Mouse (Mus musculus) MEL (cell line): ENCODE measurements around the gene Pip5k1c. TPM values are rescaled to one million over a fixed set of nuclear protein-coding genes. Genes with fewer than 3 reads are reported as not detected.

Source experiments
- DNase-seq: peaks from one replicate; pipeline ENCODE4 v3.0.0; 2011; ENCODE audit warnings: low read depth, low spot score
- H3K27ac ChIP-seq: 2 replicates; pipeline ENCODE4 v1.5.1; 2012; ENCODE audit warnings: low read depth, mild to moderate bottlenecking, control low read depth, low read length, moderate library complexity; ENCODE audit not compliant: control insufficient read depth
- H3K27me3 ChIP-seq, 2 experiments: fragments of 150-350 bp in 1 of 2; sonication (generic) in 1 of 2; 2 replicates each; pipeline ENCODE4 v1.6.1; 2012; ENCODE audit warnings: low read length in 2 of 2, mild to moderate bottlenecking in 2 of 2, improper control_type of control experiment in 1 of 2, moderate library complexity in 1 of 2; ENCODE audit not compliant: insufficient read depth in 2 of 2, control insufficient read depth in 1 of 2
- H3K36me3 ChIP-seq, 2 experiments: 2 replicates each; pipeline ENCODE4 v1.6.1; 2012 to 2014; ENCODE audit warnings: low read length in 2 of 2, improper control_type of control experiment in 1 of 2, inconsistent platforms in 1 of 2, mild to moderate bottlenecking in 1 of 2; ENCODE audit not compliant: insufficient read depth in 2 of 2, control insufficient read depth in 1 of 2
- H3K4me1 ChIP-seq, 2 experiments: fragments of 150-350 bp in 1 of 2; sonication (generic) in 1 of 2; 2 replicates each; pipeline ENCODE4 v1.6.1; 2012; ENCODE audit warnings: low read length in 2 of 2, improper control_type of control experiment in 1 of 2, mild to moderate bottlenecking in 1 of 2; ENCODE audit not compliant: insufficient read depth in 2 of 2, control insufficient read depth in 1 of 2
- H3K4me3 ChIP-seq, 2 experiments: fragments of 150-350 bp in 1 of 2; sonication (generic) in 1 of 2; 2 replicates each; pipeline ENCODE4 v1.5.1; 2012; ENCODE audit warnings: low read depth in 2 of 2, low read length in 2 of 2, mild to moderate bottlenecking in 2 of 2, moderate library complexity in 2 of 2, control low read depth in 1 of 2, improper control_type of control experiment in 1 of 2; ENCODE audit not compliant: control insufficient read depth in 1 of 2, insufficient read depth in 1 of 2
- H3K79me2 ChIP-seq: 2 replicates; pipeline ENCODE4 v1.6.1; 2012; ENCODE audit warnings: mild to moderate bottlenecking, low read length, moderate library complexity; ENCODE audit not compliant: control insufficient read depth, poor library complexity, insufficient read depth
- H3K9ac ChIP-seq: 2 replicates; pipeline ENCODE4 v1.6.1; 2012; ENCODE audit warnings: low read depth, mild to moderate bottlenecking, control low read depth, low read length, moderate library complexity; ENCODE audit not compliant: control insufficient read depth, poor library complexity, severe bottlenecking
- H3K9me3 ChIP-seq: fragments of 150-350 bp; sonication (generic); replicated peaks from 2 replicates; pipeline ENCODE4 v1.6.1; 2012; ENCODE audit warnings: mild to moderate bottlenecking, low read length, improper control_type of control experiment, moderate library complexity; ENCODE audit not compliant: insufficient read depth
- CHD2 ChIP-seq: IDR thresholded peaks from 2 replicates; pipeline ENCODE4 v1.6.1; 2011; ENCODE audit warnings: low read length, improper control_type of control experiment
- CTCF ChIP-seq, 3 experiments: IDR thresholded peaks in 2 of 3; conservative IDR thresholded peaks in 1 of 3; 2 replicates each; pipeline ENCODE4 v1.5.1; 2011 to 2012; ENCODE audit warnings: low read length in 3 of 3, low read depth in 2 of 3, mild to moderate bottlenecking in 2 of 3, improper control_type of control experiment in 1 of 3, inconsistent platforms in 1 of 3, mixed read lengths in 1 of 3, moderate library complexity in 1 of 3; ENCODE audit not compliant: control insufficient read depth in 1 of 3, insufficient read depth in 1 of 3, poor library complexity in 1 of 3, severe bottlenecking in 1 of 3
- ETS1 ChIP-seq: IDR thresholded peaks from 2 replicates; pipeline ENCODE4 v1.6.1; 2012; ENCODE audit warnings: low read depth, mild to moderate bottlenecking, inconsistent platforms, low read length, improper control_type of control experiment, moderate library complexity
- GATA1 ChIP-seq: IDR thresholded peaks from 2 replicates; pipeline ENCODE4 v1.6.1; 2011; ENCODE audit warnings: low read depth, low read length, improper control_type of control experiment
- MAX ChIP-seq: IDR thresholded peaks from 2 replicates; pipeline ENCODE4 v1.6.1; 2011; ENCODE audit warnings: low read length, improper control_type of control experiment
- MAZ ChIP-seq: IDR thresholded peaks from 2 replicates; pipeline ENCODE4 v1.6.1; 2012; ENCODE audit warnings: low read depth, mild to moderate bottlenecking, inconsistent platforms, low read length, improper control_type of control experiment
- NELFE ChIP-seq: IDR thresholded peaks from 2 replicates; pipeline ENCODE4 v1.6.1; 2011; ENCODE audit warnings: low read depth, low read length, improper control_type of control experiment
- NRF1 ChIP-seq: IDR thresholded peaks from 2 replicates; pipeline ENCODE4 v1.6.1; 2014; ENCODE audit warnings: low read depth, mild to moderate bottlenecking, inconsistent platforms, low read length, improper control_type of control experiment, moderate library complexity; ENCODE audit not compliant: poor library complexity, insufficient read depth, severe bottlenecking
- RAD21 ChIP-seq: IDR thresholded peaks from 2 replicates; pipeline ENCODE4 v1.6.1; 2011; ENCODE audit warnings: mild to moderate bottlenecking, low read depth, low read length, improper control_type of control experiment
- SMC3 ChIP-seq: IDR thresholded peaks from 2 replicates; pipeline ENCODE4 v1.6.1; 2011; ENCODE audit warnings: low read depth, low read length, improper control_type of control experiment
- TAL1 ChIP-seq: IDR thresholded peaks from 2 replicates; pipeline ENCODE4 v1.6.1; 2012; ENCODE audit warnings: mild to moderate bottlenecking, inconsistent platforms, low read length, moderate library complexity, mixed read lengths
- ZKSCAN1 ChIP-seq: IDR thresholded peaks from 2 replicates; pipeline ENCODE4 v1.6.1; 2012; ENCODE audit warnings: low read depth, mild to moderate bottlenecking, inconsistent platforms, low read length, improper control_type of control experiment, moderate library complexity
- polyA plus RNA-seq, 2 experiments: library from polyadenylated mRNA; stranded (reverse) in 1 of 2; unstranded in 1 of 2; fragments of >175 nt in 1 of 2; fragments of >200 nt in 1 of 2; gene quantifications; 2 replicates each; pipeline versions ENCODE4 v1.2.1 to v1.2.4; 2012; ENCODE audit warnings: low replicate concordance in 2 of 2, low read depth in 1 of 2; ENCODE audit not compliant: insufficient read length in 2 of 2, insufficient read depth in 1 of 2, missing spikeins in 1 of 2
- total RNA-seq: library from RNA; depleted of rRNA; stranded (reverse); fragments of 300-350 nt; gene quantifications from 2 replicates; pipeline ENCODE4 v1.2.3, GENCODE M21; 2012

Pip5k1c gene
- total and polyA plus RNA-seq, 3 experiments: 14.4 to 40.5 TPM; not detected in 1

GRCm38 (mm10) chr10:81341333-81341949, 48.7 kb downstream of the Pip5k1c start:
- Histone ChIP-seq H3K9me3 (no peaks in the 10 kb centered on the region), H3K4me1 (peaks cover 8% of the 10 kb centered on the region in 2 experiments; a peak in 3 of 4 replicates), H3K4me3 (no peak overlapping the region), H3K36me3 (no peaks in the 10 kb centered on the region; a peak in 1 of 4 replicates)
- peak; percentile 59 for DNase-seq
- TF ChIP-seq CTCF (IDR thresholded peaks at IDR 0.05 in 2 of 3, conservative IDR thresholded peaks at IDR 0.05 in 1 of 3; ENCODE audit: control insufficient read depth in 1 of 3, insufficient read depth in 1 of 3, low read depth in 2 of 3, low read length in 3 of 3, poor library complexity in 1 of 3, severe bottlenecking in 1 of 3) (peak; percentile 64 to 91 (median 79)), ZKSCAN1 (no peak), RAD21 (0 out of 2 replicates have a peak, but pooled peaks have one; percentile 8), MAZ (no peak), MAX (no peak), SMC3 (peak; percentile 55), CHD2 (no peak)
- TF ChIP-seq, all 39 proteins: peak for 3
- Histone ChIP-seq H3K79me2 (no peaks in the 10 kb centered on the region), H3K9ac (no peak overlapping the region), H3K27me3 (no peaks in the 10 kb centered on the region; a peak in 1 of 4 replicates), H3K27ac (no peak overlapping the region)

- Histone ChIP-seq H3K27ac (no peak within 1 kb of the TSS), H3K36me3 (no peaks in the 10 kb centered on the region; a peak in 1 of 4 replicates), H3K27me3 (no peaks in the 10 kb centered on the region), H3K9me3 (no peaks in the 10 kb centered on the region), H3K4me3 (no peak within 1 kb of the TSS), H3K4me1 (peaks cover 8% of the 10 kb centered on the region in 2 experiments; a peak in 3 of 4 replicates), H3K79me2 (no peaks in the 10 kb centered on the region), H3K9ac (no peak within 1 kb of the TSS)
- DNase-seq: no peak
- TF ChIP-seq NRF1: no peak
- no peak for TF ChIP-seq MAZ
- no peak for TF ChIP-seq TAL1
Observed at GRCm38 (mm10) chr10:81342686-81343505, 50.1 kb downstream of the Pip5k1c start, which contains the start of gene Gipc3. Gipc3 (minus strand) TSS chr10:81343266.

GRCm38 (mm10) chr10:81344421-81345161, 51.8 kb downstream of the Pip5k1c start:
- Histone ChIP-seq H3K27me3 (no peaks in the 10 kb centered on the region), H3K4me1 (peaks cover 8 to 11% of the 10 kb centered on the region in 2 experiments; a peak in 3 of 4 replicates), H3K9ac (no peak overlapping the region; the same call in 1 of the 2 replicates), H3K27ac (no peak overlapping the region; the same call in 1 of the 2 replicates), H3K36me3 (no peaks in the 10 kb centered on the region; a peak in 1 of 4 replicates), H3K4me3 (peak overlapping the region in 1 of 2 experiments; percentile 9; a peak in 1 of 4 replicates), H3K79me2 (no peaks in the 10 kb centered on the region), H3K9me3 (no peaks in the 10 kb centered on the region)
- DNase-seq: peak; percentile 75
- TF ChIP-seq CTCF (IDR thresholded peaks at IDR 0.05 in 2 of 3, conservative IDR thresholded peaks at IDR 0.05 in 1 of 3; ENCODE audit: control insufficient read depth in 1 of 3, insufficient read depth in 1 of 3, low read depth in 2 of 3, low read length in 3 of 3, poor library complexity in 1 of 3, severe bottlenecking in 1 of 3) (peak in 2 of 3 experiments; percentile 33 to 44; a peak in 3 of 6 replicates), GATA1 (0 out of 2 replicates have a peak, but pooled peaks have one; percentile 18), NELFE (no peak), ETS1 (peak; percentile 29; the same call in 1 of the 2 replicates), SMC3 (peak; percentile 35), CHD2 (no peak)
